Mouse (Mus musculus): ENCODE results near the gene Tmbim6. TPM values are rescaled to one million over a fixed set of nuclear protein-coding genes. Genes with fewer than 3 reads are reported as not detected.
A peak's percentile ranks its signal among the peaks of the same experiment; 100 is the strongest.

The Tmbim6 gene
- polyA plus RNA-seq, 1 experiment from 2014 or later: 251 TPM

DNA sequence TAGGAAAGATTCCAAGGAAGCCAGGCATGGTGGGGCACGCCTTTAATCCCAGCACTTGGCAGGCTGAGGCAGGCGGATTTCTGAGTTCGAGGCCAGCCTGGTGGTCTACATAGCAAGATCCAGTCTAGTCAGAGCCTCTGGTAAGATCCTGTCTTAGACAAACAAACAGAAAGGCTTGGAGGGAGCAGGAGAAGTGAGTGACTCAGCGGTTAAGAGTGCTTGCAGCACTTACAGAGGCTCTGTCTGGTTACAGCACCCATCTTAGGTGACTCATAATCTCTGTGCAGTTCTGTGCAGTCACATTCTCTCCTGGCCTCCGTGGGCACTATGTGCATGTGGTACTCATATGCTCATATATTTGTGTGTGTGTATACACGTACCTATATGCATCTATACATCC is 7.9 kb downstream of the Tmbim6 start:
- Histone ChIP-seq H3K9me3 (no peaks in the 10 kb centered on the region), H3K4me3 (no peak overlapping the region), H3K9ac (no peak overlapping the region), H3K4me1 (peaks cover 57% of the 10 kb centered on the region), H3K27ac (replicated peaks) (no peak overlapping the region), H3K4me2 (no peak overlapping the region), H3K27me3 (replicated peaks) (no peaks in the 10 kb centered on the region), H3K36me3 (peaks cover 48% of the 10 kb centered on the region)
- WGBS: 80% methylated on average over 6 of the region's 6 CpGs
- no peak for ATAC-seq (ENCODE audit: extremely low read depth, insufficient number of reproducible peaks, low FRiP score, low TSS enrichment)

GRCm38 (mm10) chr15:99403159-99403889 is 10.6 kb downstream of the Tmbim6 start:
- H3K4me1 ChIP-seq: peaks cover 31% of the 10 kb centered on the region
- H3K4me3 ChIP-seq: no peak overlapping the region
- H3K4me2 ChIP-seq: no peak overlapping the region
- H3K36me3 ChIP-seq: peaks cover 76% of the 10 kb centered on the region
- ATAC-seq (ENCODE audit: extremely low read depth, insufficient number of reproducible peaks, low FRiP score, low TSS enrichment): no peak
- no peaks in the 10 kb centered on the region for H3K9me3 ChIP-seq
- 88% methylated on average over 12 of the region's 12 CpGs for WGBS
- no peaks in the 10 kb centered on the region for H3K27me3 ChIP-seq (replicated peaks)
- H3K27ac ChIP-seq (replicated peaks): no peak overlapping the region
- no peak overlapping the region for H3K9ac ChIP-seq

GRCm38 (mm10) chr15:99405150-99405549 is 12.5 kb downstream of the Tmbim6 start:
- no peaks in the 10 kb centered on the region for H3K9me3 ChIP-seq
- WGBS: 79% methylated on average over 9 of the region's 9 CpGs
- no peaks in the 10 kb centered on the region for H3K27me3 ChIP-seq (replicated peaks)
- H3K9ac ChIP-seq: no peak overlapping the region
- no peak overlapping the region for H3K4me2 ChIP-seq
- H3K4me3 ChIP-seq: no peak overlapping the region
- H3K4me1 ChIP-seq: peaks cover 12% of the 10 kb centered on the region
- no peak overlapping the region for H3K27ac ChIP-seq (replicated peaks)
- no peak for ATAC-seq (ENCODE audit: extremely low read depth, insufficient number of reproducible peaks, low FRiP score, low TSS enrichment)
- H3K36me3 ChIP-seq: peaks cover 94% of the 10 kb centered on the region

GRCm38 (mm10) chr15:99406986-99407570 is 14.4 kb downstream of the Tmbim6 start:
- WGBS: 83% methylated on average over 15 of the region's 15 CpGs

GRCm38 (mm10) chr15:99408845-99409244 is 16.2 kb downstream of the Tmbim6 start:
- H3K4me2 ChIP-seq: no peak overlapping the region
- no peaks in the 10 kb centered on the region for H3K9me3 ChIP-seq
- H3K36me3 ChIP-seq: peaks cover 68% of the 10 kb centered on the region
- no peaks in the 10 kb centered on the region for H3K27me3 ChIP-seq (replicated peaks)
- H3K4me3 ChIP-seq: no peak overlapping the region
- no peak; the same call in 1 of the 2 replicates for ATAC-seq (ENCODE audit: extremely low read depth, insufficient number of reproducible peaks, low FRiP score, low TSS enrichment)
- peaks cover 7% of the 10 kb centered on the region; the same call in 1 of the 2 replicates for H3K4me1 ChIP-seq
- no peak overlapping the region for H3K9ac ChIP-seq
- no peak overlapping the region for H3K27ac ChIP-seq (replicated peaks)
- WGBS: 80% methylated on average over 9 of the region's 9 CpGs

More at GRCm38 (mm10) chr15:99406986-99407570, 14.4 kb downstream of the Tmbim6 start:
- no peak overlapping the region for H3K27ac ChIP-seq (replicated peaks)
- H3K9ac ChIP-seq: no peak overlapping the region
- peaks cover 9% of the 10 kb centered on the region; the same call in 1 of the 2 replicates for H3K4me1 ChIP-seq
- H3K36me3 ChIP-seq: peaks cover 85% of the 10 kb centered on the region
- no peak for ATAC-seq (ENCODE audit: extremely low read depth, insufficient number of reproducible peaks, low FRiP score, low TSS enrichment)
- no peak overlapping the region for H3K4me2 ChIP-seq
- H3K9me3 ChIP-seq: no peaks in the 10 kb centered on the region
- no peaks in the 10 kb centered on the region for H3K27me3 ChIP-seq (replicated peaks)
- no peak overlapping the region for H3K4me3 ChIP-seq

DNA sequence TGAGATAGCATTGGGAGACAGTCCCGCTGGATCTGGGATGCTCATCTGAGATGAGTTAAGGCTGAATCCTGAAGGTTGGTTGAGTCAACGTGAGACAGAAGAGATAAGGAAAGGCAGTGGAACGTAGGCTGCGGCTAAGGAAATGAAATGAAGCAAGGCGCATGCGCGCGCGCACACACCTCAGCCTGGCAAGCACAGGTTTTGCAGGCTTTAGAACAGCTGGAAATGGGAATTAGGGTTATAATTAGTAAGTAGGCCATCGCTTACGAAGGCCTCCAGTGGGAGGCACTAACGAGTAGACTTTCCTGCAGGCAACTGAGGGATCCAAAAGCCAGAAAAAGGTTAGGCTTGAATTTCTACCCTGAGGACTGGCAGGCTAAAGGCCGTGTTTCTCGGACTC is 19.1 kb downstream of the Tmbim6 start:
- H3K9ac ChIP-seq: no peak overlapping the region
- no peak overlapping the region for H3K4me3 ChIP-seq
- H3K4me1 ChIP-seq: peaks cover 14% of the 10 kb centered on the region
- WGBS: 50% methylated on average over 14 of the region's 14 CpGs
- no peaks in the 10 kb centered on the region for H3K9me3 ChIP-seq
- peaks cover 41% of the 10 kb centered on the region for H3K36me3 ChIP-seq
- H3K27me3 ChIP-seq (replicated peaks): no peaks in the 10 kb centered on the region
- no peak for ATAC-seq (ENCODE audit: extremely low read depth, insufficient number of reproducible peaks, low FRiP score, low TSS enrichment)
- peak overlapping the region; percentile 29 for H3K4me2 ChIP-seq
- 0 out of 2 replicates have a peak overlapping the region, but pooled peaks have one; percentile 20 for H3K27ac ChIP-seq (replicated peaks)

- ATAC-seq (ENCODE audit: extremely low read depth, insufficient number of reproducible peaks, low FRiP score, low TSS enrichment): no peak
- WGBS: 12% methylated on average over 2 of the region's 2 CpGs
- 0 out of 2 replicates have a peak, but pooled peaks cover 2% of the 10 kb centered on the region for H3K36me3 ChIP-seq
- no peak overlapping the region; the same call in 1 of the 2 replicates for H3K9ac ChIP-seq
- no peaks in the 10 kb centered on the region for H3K27me3 ChIP-seq (replicated peaks)
- H3K4me3 ChIP-seq: no peak overlapping the region
- no peak overlapping the region for H3K27ac ChIP-seq (replicated peaks)
- no peak overlapping the region for H3K4me2 ChIP-seq
- peaks cover 40% of the 10 kb centered on the region for H3K4me1 ChIP-seq
- no peaks in the 10 kb centered on the region for H3K9me3 ChIP-seq
Measured at GRCm38 (mm10) chr15:99415793-99416192, 23.1 kb downstream of the Tmbim6 start.

DNA sequence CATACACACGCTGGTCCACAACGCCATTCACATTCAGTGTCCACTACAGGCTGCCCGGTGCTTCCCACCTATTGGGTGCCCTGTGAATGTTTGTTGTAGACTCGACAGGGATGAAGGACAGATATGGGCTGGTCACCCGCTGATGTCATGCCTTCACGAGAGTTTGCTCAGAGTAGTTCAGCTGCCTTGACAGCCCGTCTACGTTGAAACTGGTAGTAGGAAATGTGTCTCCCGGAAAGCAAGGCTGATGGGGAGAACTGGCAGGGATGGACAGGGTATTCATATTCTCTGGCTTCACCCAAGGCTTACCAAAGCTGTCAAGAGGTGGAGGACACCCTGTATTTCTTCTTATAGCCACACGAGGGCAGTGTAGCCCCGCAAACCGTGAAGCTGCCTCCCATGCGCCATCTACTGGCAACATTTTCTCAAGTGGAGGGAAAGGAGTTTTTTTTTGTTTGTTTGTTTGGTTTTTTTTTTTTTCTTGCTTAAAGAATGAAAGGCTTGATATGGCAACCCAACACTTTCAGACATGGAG is 23.7 kb downstream of the Tmbim6 start:
- Histone ChIP-seq H3K4me1 (peaks cover 44% of the 10 kb centered on the region), H3K36me3 (peaks cover 2% of the 10 kb centered on the region; the same call in 1 of the 2 replicates), H3K27me3 (replicated peaks) (no peaks in the 10 kb centered on the region), H3K4me2 (peak overlapping the region; percentile 44), H3K27ac (replicated peaks) (no peak overlapping the region), H3K9ac (peak overlapping the region; percentile 62), H3K4me3 (no peak overlapping the region), H3K9me3 (no peaks in the 10 kb centered on the region)
- no peak for ATAC-seq (ENCODE audit: extremely low read depth, insufficient number of reproducible peaks, low FRiP score, low TSS enrichment)
- WGBS: 12% methylated on average over 13 of the region's 13 CpGs

DNA sequence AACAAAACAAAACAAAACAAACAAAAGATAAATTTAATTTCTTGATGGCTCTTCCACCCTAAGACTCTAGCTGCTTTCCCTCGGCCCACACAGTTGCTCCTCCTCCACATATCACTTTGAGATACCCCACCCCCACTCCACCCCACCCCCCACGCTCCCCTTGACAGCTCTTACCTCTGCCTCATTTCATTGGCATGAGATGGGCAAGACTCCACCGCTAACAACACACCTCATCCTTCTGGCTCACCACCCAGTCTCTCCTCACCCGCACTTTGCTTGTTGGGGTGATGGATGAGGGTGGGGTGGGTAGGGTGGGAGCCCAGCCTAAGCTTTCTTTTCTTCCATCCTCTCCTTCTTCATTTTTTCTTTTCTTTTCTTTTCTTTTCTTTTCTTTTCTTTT is 24.3 kb downstream of the Tmbim6 start:
- no peak overlapping the region for H3K4me3 ChIP-seq
- no peak overlapping the region for H3K27ac ChIP-seq (replicated peaks)
- ATAC-seq (ENCODE audit: extremely low read depth, insufficient number of reproducible peaks, low FRiP score, low TSS enrichment): no peak
- peak overlapping the region; percentile 44 for H3K4me2 ChIP-seq
- 21% methylated on average over 4 of the region's 4 CpGs for WGBS
- peaks cover 8% of the 10 kb centered on the region for H3K36me3 ChIP-seq
- H3K4me1 ChIP-seq: peaks cover 45% of the 10 kb centered on the region
- peak overlapping the region; percentile 62 for H3K9ac ChIP-seq
- H3K9me3 ChIP-seq: no peaks in the 10 kb centered on the region
- no peaks in the 10 kb centered on the region for H3K27me3 ChIP-seq (replicated peaks)

- Histone ChIP-seq H3K27me3 (replicated peaks) (no peaks in the 10 kb centered on the region), H3K9ac (peak overlapping the region; percentile 59), H3K9me3 (no peaks in the 10 kb centered on the region), H3K27ac (replicated peaks) (peak overlapping the region; percentile 74), H3K4me1 (peaks cover 45% of the 10 kb centered on the region), H3K4me3 (no peak overlapping the region; the same call in 1 of the 2 replicates), H3K4me2 (peak overlapping the region; percentile 36), H3K36me3 (peaks cover 16% of the 10 kb centered on the region)
- no peak for ATAC-seq (ENCODE audit: extremely low read depth, insufficient number of reproducible peaks, low FRiP score, low TSS enrichment)
- 13% methylated on average over 17 of the region's 17 CpGs for WGBS
Measured at GRCm38 (mm10) chr15:99417692-99418271, 25.1 kb downstream of the Tmbim6 start.

GRCm38 (mm10) chr15:99420101-99420500 is 27.4 kb downstream of the Tmbim6 start:
- peak overlapping the region; percentile 56 for H3K4me2 ChIP-seq
- peak overlapping the region; percentile 94 for H3K27ac ChIP-seq (replicated peaks)
- no peaks in the 10 kb centered on the region for H3K9me3 ChIP-seq
- 36% methylated on average over 5 of the region's 5 CpGs for WGBS
- peak overlapping the region; percentile 62 for H3K9ac ChIP-seq
- peaks cover 45% of the 10 kb centered on the region for H3K4me1 ChIP-seq
- ATAC-seq (ENCODE audit: extremely low read depth, insufficient number of reproducible peaks, low FRiP score, low TSS enrichment): no peak
- H3K27me3 ChIP-seq (replicated peaks): no peaks in the 10 kb centered on the region
- H3K36me3 ChIP-seq: peaks cover 35% of the 10 kb centered on the region
- H3K4me3 ChIP-seq: no peak overlapping the region

Measured in heart, embryonic 13.5 days (tissue).